In the genomic region with DNA sequence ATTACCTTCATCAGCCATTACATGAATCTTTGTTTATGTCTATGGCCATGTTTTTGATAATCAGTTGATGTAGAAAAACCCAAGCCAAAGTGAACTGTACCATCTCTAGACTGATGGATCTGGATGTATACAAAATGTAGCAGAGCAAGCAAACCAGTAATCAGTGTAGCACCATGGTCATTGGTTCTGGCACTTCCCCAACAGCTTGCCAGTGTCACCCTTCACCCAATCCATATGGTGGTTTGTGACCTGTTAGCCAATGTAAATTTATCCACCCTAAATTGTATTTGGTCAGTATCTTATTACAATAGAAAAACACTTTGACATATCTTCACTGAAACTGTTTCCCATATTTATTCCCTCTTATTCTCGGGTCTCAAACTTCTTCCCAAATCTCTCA, we compare ENCODE assay signal across 31 mouse cellular contexts.
"Had no signal": no experiment of that assay in that cellular context is flagged by ENCODE, and none has a peak within 500 bp of the region (broad histone marks: within the 10 kb centered on the region; RNA-seq: fewer than 3 reads in every experiment).

No protein-coding gene starts in this region.

- DNase-seq: left cerebral cortex, postnatal 4 days; liver; liver, embryonic 13.5 days; liver, postnatal 0 days; lung, adult 18-20 months; lung, adult 2 months; lung, embryonic 14.5 days; lung, postnatal 10 days; lung, postnatal 14 days; lung, postnatal 36 days; lung, postnatal 4 days; midbrain, embryonic 14.5 days had no signal

- H3K4me3 ChIP-seq: left cerebral cortex, adult 2 months; limb, embryonic 10.5 days; limb, embryonic 12.5 days; limb, embryonic 13.5 days; limb, embryonic 15.5 days; liver, embryonic 12.5 days; liver, embryonic 13.5 days; liver, embryonic 15.5 days; lung, embryonic 15.5 days; megakaryocyte, embryonic 14.5 days; midbrain, embryonic 10.5 days; midbrain, embryonic 12.5 days; midbrain, embryonic 15.5 days; myocyte; neural tube, embryonic 12.5 days had no signal

- H3K27me3 ChIP-seq: limb, embryonic 12.5 days; limb, embryonic 13.5 days; limb, embryonic 15.5 days; liver, embryonic 12.5 days; liver, embryonic 13.5 days; liver, embryonic 15.5 days; lung, embryonic 15.5 days; megakaryocyte, embryonic 14.5 days; midbrain, embryonic 12.5 days; midbrain, embryonic 15.5 days; neural tube, embryonic 12.5 days had no signal

- ATAC-seq: liver, embryonic 12.5 days; liver, postnatal 0 days; lung, postnatal 0 days; midbrain, embryonic 15.5 days; midbrain, embryonic 16.5 days had no signal

- H3K4me1 ChIP-seq: limb, embryonic 10.5 days; limb, embryonic 12.5 days; limb, embryonic 13.5 days; limb, embryonic 15.5 days; liver, embryonic 12.5 days; liver, embryonic 13.5 days; liver, embryonic 15.5 days; lung, embryonic 15.5 days; megakaryocyte, embryonic 14.5 days; midbrain, embryonic 10.5 days; midbrain, embryonic 12.5 days; midbrain, embryonic 15.5 days; neural tube, embryonic 12.5 days had no signal

- H3K9ac ChIP-seq: limb, embryonic 12.5 days; limb, embryonic 13.5 days; limb, embryonic 15.5 days; liver, embryonic 12.5 days; liver, embryonic 13.5 days; liver, embryonic 14.5 days; liver, embryonic 15.5 days; liver, postnatal 0 days; lung, embryonic 14.5 days; lung, embryonic 15.5 days; midbrain, embryonic 12.5 days; midbrain, embryonic 15.5 days; neural tube, embryonic 12.5 days had no signal

- H3K9me3 ChIP-seq: limb, embryonic 10.5 days; limb, embryonic 12.5 days; limb, embryonic 13.5 days; limb, embryonic 15.5 days; liver, embryonic 12.5 days; liver, embryonic 13.5 days; liver, embryonic 15.5 days; lung, embryonic 15.5 days; megakaryocyte, embryonic 14.5 days; midbrain, embryonic 10.5 days; midbrain, embryonic 12.5 days; midbrain, embryonic 15.5 days; neural tube, embryonic 12.5 days had no signal

- H3K27ac ChIP-seq: left cerebral cortex, adult 2 months; limb, embryonic 10.5 days; limb, embryonic 12.5 days; limb, embryonic 13.5 days; limb, embryonic 15.5 days; liver, embryonic 12.5 days; liver, embryonic 13.5 days; liver, embryonic 14.5 days; liver, embryonic 15.5 days; lung, embryonic 15.5 days; macrophage; midbrain, embryonic 10.5 days; midbrain, embryonic 12.5 days; midbrain, embryonic 15.5 days; neural tube, embryonic 12.5 days had no signal

- H3K36me3 ChIP-seq: limb, embryonic 10.5 days; limb, embryonic 12.5 days; limb, embryonic 13.5 days; limb, embryonic 15.5 days; liver, embryonic 12.5 days; liver, embryonic 13.5 days; liver, embryonic 15.5 days; lung, embryonic 15.5 days; midbrain, embryonic 10.5 days; midbrain, embryonic 12.5 days; midbrain, embryonic 15.5 days; neural tube, embryonic 12.5 days had no signal

- H3K4me2 ChIP-seq: limb, embryonic 12.5 days; limb, embryonic 13.5 days; limb, embryonic 15.5 days; liver, embryonic 11.5 days; liver, embryonic 12.5 days; liver, embryonic 13.5 days; liver, embryonic 15.5 days; lung, embryonic 14.5 days; lung, embryonic 15.5 days; midbrain, embryonic 12.5 days; midbrain, embryonic 15.5 days; neural tube, embryonic 12.5 days had no signal
